Mouse (Mus musculus): ENCODE measurements around the gene Hint2. TPM values are rescaled to one million over a fixed set of nuclear protein-coding genes. Genes with fewer than 3 reads are reported as not detected.
A peak's percentile ranks its signal among the peaks of the same experiment; 100 is the strongest.

Hint2 gene
- total RNA-seq, 4 experiments from 2014 or later: 25.3 to 39.2 (median 37.6) TPM

- DNase-seq (ENCODE audit: low spot score in 2 of 2): no peak
These were observed 469 bp downstream of the Hint2 start for GRCm38 (mm10) chr4:43655656-43656338.

DNA sequence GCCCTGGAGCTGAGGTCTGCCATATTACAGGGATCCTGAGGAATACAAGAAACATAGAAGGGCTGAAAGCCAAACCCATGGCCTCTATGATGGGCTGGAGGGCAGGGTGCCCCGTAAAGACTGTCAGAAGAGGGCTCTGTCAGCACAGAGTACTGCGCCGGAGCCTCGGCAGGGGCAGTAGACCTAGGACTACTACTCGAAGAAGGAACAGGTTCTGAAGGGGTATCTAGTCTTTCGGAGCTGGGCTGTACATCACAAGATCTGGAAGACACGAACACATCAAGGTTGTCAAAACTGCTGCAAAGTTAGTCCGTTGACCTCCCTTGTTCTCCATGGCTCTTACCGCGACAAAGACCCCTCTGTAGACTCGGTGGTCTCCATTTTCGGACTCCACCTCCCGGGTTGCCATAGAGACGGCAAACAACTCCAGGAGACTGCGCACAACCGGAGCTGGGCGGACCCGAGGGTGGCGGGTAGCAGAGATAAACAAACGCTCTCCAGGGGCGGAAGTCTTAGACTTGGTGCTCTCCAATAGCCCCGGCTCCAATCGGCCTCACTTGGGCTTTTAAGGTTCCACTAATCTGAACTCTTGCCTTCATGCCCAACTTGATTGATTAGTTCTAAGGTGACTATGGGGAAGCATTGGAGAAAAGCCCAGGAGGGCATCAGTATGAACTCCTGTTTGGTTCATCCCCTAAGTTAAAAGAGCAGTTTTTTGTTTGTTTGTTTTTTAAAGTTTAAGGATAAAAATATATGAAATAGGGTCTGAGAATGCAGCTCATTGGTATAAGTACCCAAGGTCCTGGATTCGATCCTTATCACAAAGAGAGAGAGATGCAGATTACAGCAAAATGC is 2.9 kb downstream of the Hint2 start, which contains the start of gene Spag8:
Gene Spag8 (minus strand): TSS at position 434 of the 855 bp plus-strand sequence.
- DNase-seq (ENCODE audit: low spot score in 2 of 2): no peak

DNA sequence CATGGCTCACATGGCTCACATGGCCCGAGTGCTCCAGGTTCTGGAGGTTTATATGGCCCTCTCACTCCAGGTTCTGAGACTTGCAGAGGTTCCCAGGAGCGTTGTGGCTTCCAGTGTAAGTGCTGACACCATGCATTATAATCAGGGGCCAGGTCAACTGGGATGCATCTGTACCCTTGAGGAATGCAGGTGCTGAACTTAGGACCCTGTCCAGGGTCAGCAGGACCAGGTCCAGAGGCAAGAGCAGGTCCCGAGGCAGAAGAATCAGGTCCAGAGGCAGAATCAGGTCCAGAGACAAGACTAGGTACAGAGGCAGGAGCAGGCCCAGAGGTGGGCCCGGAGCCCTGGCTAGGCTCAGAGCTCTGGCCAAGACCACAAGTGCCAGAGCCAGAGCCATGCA is 3.5 kb downstream of the Hint2 start:
- DNase-seq (ENCODE audit: low spot score in 2 of 2): no peak

DNA sequence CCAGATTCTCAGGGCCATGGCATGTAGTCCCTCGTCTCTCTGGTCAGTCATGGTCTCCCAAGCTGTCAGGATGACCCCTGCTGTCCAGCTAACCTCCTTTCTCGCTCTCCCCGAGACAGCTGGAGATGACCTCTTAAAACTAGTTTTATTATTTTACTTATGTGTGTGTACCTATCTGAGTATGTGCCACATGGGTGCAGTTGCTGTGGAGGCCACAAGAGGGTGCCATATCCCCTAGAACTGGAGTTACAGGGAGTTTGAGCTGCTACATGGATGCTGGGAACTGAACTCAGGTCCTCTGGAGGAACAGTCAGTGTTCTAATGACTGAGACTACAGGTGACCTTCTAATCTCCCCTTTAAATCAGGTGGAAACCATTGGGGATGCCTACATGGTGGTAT is 6.5 kb downstream of the Hint2 start:
- DNase-seq (ENCODE audit: low spot score in 2 of 2): no peak

DNA sequence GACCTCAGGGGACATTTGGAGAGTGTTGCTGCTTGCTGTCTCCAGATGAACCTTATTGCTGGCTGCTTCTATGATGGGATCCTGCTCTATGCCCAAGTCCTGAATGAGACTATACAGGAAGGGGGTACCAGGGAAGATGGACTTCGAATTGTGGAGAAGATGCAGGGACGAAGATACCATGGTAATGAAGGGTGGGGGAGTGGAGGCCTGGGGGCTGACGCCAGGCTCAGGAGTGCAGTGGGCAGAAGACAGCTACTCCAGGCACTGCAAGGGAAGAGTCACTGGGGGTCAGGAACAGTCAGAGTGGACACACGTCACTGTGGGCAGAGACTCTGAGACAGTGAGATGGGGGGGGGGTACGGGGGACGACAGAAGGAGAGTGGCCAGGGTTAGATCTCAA is 15.8 kb downstream of the Hint2 start:
- peak in 1 of 2 experiments; percentile 1 for DNase-seq (ENCODE audit: low spot score in 2 of 2)

GRCm38 (mm10) chr4:43640076-43640475 is 16.2 kb downstream of the Hint2 start:
- peak; percentile 1 for DNase-seq (ENCODE audit: low spot score in 2 of 2)

DNA sequence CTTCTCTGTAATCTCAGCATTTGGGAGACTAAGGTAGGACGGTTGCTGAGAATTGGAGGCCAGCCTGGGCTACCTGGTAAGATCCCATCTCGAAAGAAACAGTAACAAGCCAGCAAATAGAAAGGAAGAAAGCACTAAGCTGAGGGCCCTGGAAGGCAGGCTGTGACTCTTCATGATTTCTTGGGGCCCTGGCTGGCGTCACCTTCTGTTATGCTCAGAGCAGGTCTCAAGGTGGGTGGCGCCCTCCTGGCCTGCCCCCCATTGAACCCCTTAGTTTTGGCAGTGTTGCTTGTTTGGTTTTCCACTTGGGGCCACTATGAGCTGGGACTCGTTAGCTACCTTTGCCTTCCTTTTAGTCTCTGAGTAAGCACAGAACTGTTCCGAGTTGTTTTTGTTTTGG is 19.5 kb downstream of the Hint2 start:
- DNase-seq (ENCODE audit: low spot score in 2 of 2): peak in 1 of 2 experiments; percentile 1

DNA sequence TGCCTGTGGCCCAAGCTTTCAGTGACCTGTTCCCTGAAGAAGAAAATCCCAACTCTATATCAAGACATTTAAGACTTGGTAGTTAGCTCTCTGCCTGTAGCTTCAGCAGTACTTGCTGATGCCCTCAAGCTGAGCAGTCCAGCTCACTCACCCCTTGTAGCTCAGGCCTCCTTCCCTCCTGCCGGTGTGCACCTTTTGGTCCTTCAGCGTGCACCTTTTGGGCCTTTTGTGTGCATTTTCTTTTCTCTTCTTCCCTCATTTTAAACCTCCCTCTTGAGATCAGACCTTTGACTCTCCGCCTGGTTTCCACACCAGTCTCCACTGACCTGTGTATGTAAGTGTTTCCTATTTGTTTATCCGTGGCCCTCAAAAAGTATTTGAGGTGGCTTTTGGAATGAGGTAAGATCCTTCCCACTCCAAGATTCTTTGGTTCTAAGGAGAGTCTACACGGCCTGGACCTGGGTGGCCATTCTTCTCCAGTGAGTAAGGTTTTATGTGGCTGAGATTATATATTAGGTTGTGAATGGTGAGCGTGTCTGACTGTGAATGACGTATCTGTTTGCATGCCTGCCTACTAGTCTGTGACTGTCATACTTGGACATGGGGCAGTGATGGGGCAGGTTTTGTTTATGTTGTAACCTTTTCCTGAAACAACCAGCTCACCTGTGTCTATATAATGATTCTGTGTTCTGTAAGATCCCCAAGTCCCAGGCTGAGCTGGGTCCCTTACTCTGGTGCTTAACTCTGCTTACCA is 21.5 kb downstream of the Hint2 start:
- DNase-seq (ENCODE audit: low spot score in 2 of 2): no peak

- no peak for DNase-seq (ENCODE audit: low spot score in 2 of 2)
These were observed 22.5 kb downstream of the Hint2 start for GRCm38 (mm10) chr4:43633736-43634135.

DNA sequence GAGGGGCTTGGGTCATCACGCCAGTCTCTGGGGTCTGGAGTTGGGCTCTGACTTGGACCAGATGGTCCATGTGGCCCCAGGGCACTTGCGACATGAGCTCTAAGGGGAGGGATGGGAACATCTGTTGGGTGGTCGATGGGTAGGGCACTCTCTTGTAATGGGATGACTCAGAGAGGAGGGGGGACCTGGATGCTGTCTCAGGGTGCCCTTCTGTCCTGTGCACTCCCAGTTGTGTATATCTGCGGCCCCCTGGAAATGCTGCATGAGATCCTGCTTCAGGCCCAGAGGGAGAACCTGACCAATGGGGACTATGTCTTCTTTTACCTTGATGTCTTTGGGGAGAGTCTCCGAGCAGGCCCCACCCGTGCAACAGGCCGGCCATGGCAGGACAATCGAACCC is 23.0 kb downstream of the Hint2 start:
- DNase-seq (ENCODE audit: low spot score in 2 of 2): no peak

- no peak for DNase-seq (ENCODE audit: low spot score in 2 of 2)
These were observed 24.0 kb downstream of the Hint2 start for GRCm38 (mm10) chr4:43631956-43632920.

DNA sequence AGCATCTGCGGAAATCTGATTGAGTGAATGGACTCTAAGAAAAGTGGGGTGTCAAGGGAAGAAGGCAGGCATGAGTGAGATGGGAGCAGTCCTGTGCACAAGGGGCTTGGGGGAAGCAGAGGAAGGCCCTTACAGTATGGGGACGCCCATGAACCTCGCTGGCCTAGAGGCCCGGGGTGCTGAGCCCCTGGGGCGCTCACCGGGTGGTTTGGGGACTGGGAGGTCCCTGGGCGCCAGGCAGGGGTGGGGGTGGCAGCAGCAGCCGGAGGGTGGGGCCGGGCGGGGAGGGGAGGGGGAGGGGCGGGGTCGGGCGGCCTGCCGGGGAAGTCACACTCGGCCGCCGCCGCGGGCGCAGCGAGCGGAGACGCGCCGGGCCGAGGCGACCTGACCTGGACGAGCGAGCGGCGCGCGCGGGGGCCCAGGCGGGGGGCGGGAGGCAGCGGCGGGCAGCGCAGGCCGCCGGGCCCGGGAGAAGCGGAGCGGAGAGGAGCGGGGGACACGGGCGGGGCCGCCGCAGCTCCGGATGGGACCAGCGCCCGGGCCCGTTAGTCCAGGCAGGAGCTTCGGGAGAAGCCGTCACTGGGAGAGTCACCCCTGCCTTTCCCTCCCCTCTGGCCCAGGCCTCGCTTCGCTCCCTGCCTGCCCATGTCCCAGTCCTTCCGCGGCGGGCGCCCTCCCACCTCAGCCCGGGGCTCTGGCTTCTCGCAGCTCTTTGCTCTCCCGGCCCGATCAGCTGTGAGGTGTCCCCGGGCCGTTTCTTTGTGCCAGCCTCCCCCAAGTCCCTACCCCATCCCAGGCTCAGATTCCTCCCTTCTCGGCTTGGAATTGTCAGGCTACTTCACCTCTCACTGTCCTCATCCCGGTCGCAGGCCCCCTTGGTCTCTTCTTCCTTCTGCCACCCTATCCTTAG is 25.0 kb downstream of the Hint2 start, which contains the start of gene Npr2:
Gene Npr2 (plus strand): TSS at position 890 of the 910 bp plus-strand sequence.
- no peak for DNase-seq (ENCODE audit: low spot score in 2 of 2)

- no peak for DNase-seq (ENCODE audit: low spot score in 2 of 2)
These were observed 25.6 kb downstream of the Hint2 start for GRCm38 (mm10) chr4:43630671-43631045.

GRCm38 (mm10) chr4:43630030-43630581 is 26.2 kb downstream of the Hint2 start:
- DNase-seq (ENCODE audit: low spot score in 2 of 2): peak; percentile 84 to 88

DNA sequence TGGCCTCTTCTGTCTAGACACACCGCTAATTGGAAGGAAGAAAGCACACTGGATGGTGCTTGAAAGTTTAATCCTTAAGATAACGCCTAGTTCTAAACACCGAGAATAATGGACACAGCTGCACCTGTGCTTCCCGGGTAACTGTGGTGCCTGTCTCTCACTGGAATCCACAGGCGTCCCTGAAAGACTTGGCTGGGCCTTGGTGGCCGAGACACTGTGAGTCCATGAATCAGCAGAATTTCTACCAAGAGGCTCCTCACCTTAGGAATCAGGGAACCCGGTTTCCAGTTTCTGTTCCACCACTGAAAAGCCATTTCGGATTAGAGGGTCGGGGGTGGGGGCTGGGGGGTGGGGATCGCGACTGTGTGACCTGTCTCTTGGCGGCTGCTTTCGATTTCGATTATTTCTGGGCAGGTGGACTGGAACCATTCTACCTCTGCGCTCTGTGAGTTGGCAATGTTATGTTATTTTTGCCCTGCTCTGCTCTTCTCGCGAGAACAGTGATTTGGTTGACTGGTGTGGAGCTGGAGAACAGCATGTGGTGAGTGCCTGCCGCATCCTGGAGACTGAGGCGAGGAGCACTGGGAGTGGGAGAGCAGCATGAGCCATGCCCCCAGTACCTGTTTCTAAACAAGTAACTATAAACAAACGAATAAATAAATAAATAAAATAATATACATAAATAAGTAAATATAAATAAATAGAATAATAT is 27.0 kb downstream of the Hint2 start:
- DNase-seq (ENCODE audit: low spot score in 2 of 2): no peak

- DNase-seq (ENCODE audit: low spot score in 2 of 2): no peak
These were observed 36.0 kb downstream of the Hint2 start for GRCm38 (mm10) chr4:43620146-43620778.

DNA sequence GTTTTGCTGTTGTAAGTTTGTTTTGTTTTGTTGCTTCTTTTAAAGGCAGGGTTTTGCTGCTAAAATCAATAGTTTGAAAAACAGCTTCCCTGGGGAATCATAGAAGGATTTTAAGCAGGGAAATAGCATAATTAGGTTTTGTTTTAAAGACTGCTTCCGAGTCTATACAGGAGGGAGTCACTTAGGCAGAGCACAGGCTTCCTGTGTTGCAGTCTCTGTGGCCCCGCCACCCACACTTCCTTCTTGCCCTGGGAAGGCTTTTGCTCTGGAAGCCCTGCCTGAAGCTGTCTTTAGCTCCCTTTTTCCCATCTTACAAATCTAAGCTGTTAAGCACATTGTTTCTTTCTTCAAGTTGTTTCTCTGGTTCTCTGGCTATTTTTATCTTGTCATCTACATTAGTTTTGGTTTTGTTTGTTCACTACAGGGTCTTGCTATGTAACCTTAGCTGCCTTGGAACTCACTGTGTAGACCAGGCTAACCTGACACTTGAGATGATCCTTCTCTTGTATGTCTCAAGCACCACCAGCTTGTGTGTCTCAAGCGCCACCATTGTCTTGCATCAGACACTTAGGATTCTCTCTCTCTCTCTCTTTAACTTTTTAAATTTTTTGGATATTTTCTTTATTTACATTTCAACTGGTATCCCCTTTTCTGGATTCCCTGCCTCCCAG is 43.1 kb downstream of the Hint2 start:
- no peak for DNase-seq (ENCODE audit: low spot score in 2 of 2)

GRCm38 (mm10) chr4:43612534-43612933 is 43.7 kb downstream of the Hint2 start:
- no peak for DNase-seq (ENCODE audit: low spot score in 2 of 2)
